8 mouse cellular contexts compared by ENCODE assay signal in genomic region chr7:89698186-89698585, GRCm38 (mm10).
DNase-seq lines count a peak whose midpoint lies in the region; ATAC-seq lines count a peak whose summit lies in the region.

No protein-coding gene starts in this region.

- no peak for DNase-seq in cerebellum, adult 11-12 months
- DNase-seq in neural tube, embryonic 11.5 days (ENCODE audit: low spot score) = no peak
- DNase-seq in embryo, embryonic 11.5 days (ENCODE audit: low read depth, low spot score) = peak; percentile 27
- DNase-seq in lung, postnatal 14 days = peak; percentile 58
- no peak for DNase-seq in right cerebral cortex, postnatal 36 days (ENCODE audit: low spot score in 2 of 2)
- no peak for DNase-seq in layer of hippocampus, adult 11-12 months (ENCODE audit: low spot score)

- H3K9me3 ChIP-seq in neural tube, embryonic 11.5 days (ENCODE audit: control insufficient read depth, low read length) = no peaks in the 10 kb centered on the region
- H3K9me3 ChIP-seq in neural tube, embryonic 15.5 days (replicated peaks) = no peaks in the 10 kb centered on the region

- H3K27ac ChIP-seq in neural tube, embryonic 11.5 days (ENCODE audit: low read depth, low read length) = no peak overlapping the region
- no peak overlapping the region for H3K27ac ChIP-seq in neural tube, embryonic 15.5 days (replicated peaks)

- H3K4me2 ChIP-seq in neural tube, embryonic 11.5 days (ENCODE audit: low read depth) = no peak overlapping the region
- no peak overlapping the region for H3K4me2 ChIP-seq in neural tube, embryonic 15.5 days

- H3K36me3 ChIP-seq in neural tube, embryonic 11.5 days (ENCODE audit: control insufficient read depth, insufficient read depth, low read length) = no peaks in the 10 kb centered on the region
- no peaks in the 10 kb centered on the region for H3K36me3 ChIP-seq in neural tube, embryonic 15.5 days

- no peak overlapping the region for H3K9ac ChIP-seq in neural tube, embryonic 11.5 days (ENCODE audit: low read length)
- no peak overlapping the region for H3K9ac ChIP-seq in neural tube, embryonic 15.5 days (replicated peaks)

- no peak overlapping the region for H3K4me3 ChIP-seq in neural tube, embryonic 11.5 days (ENCODE audit: low read depth, low read length)
- H3K4me3 ChIP-seq in neural tube, embryonic 15.5 days (replicated peaks) = no peak overlapping the region

- no peaks in the 10 kb centered on the region for H3K27me3 ChIP-seq in neural tube, embryonic 11.5 days (ENCODE audit: control insufficient read depth, insufficient read depth, low read length)
- no peaks in the 10 kb centered on the region for H3K27me3 ChIP-seq in neural tube, embryonic 15.5 days (replicated peaks)

- no peaks in the 10 kb centered on the region for H3K4me1 ChIP-seq in neural tube, embryonic 11.5 days (ENCODE audit: control insufficient read depth, insufficient read depth, low read length)
- no peaks in the 10 kb centered on the region for H3K4me1 ChIP-seq in neural tube, embryonic 15.5 days

- ATAC-seq in cerebellum, adult (ENCODE audit: insufficient number of reproducible peaks, low FRiP score, low TSS enrichment) = 0 out of 2 replicates have a peak, but pooled peaks have one; percentile 20
- peak; percentile 45 for ATAC-seq in neural tube, embryonic 11.5 days (ENCODE audit: insufficient read depth, low FRiP score, low TSS enrichment)
- ATAC-seq in neural tube, embryonic 15.5 days (ENCODE audit: low FRiP score) = no peak

Comparison
In these comparisons a context has a peak if more than half of its experiments do, and no peak if none do; other contexts are left out.
1. DNase-seq: peak in embryo, embryonic 11.5 days (single experiment) and lung, postnatal 14 days (single experiment); none in cerebellum, adult 11-12 months (single experiment), neural tube, embryonic 11.5 days (single experiment), right cerebral cortex, postnatal 36 days (0 of 2) and layer of hippocampus, adult 11-12 months (single experiment).